Mouse (Mus musculus): ENCODE results near the gene Grin1. TPM values are rescaled to one million over a fixed set of nuclear protein-coding genes. Genes with fewer than 3 reads are reported as not detected.

The Grin1 gene
- polyA plus RNA-seq, 1 experiment from 2014 or later = 1.4 TPM

- H3K36me3 ChIP-seq (replicated peaks) = peaks cover 99% of the 10 kb centered on the region
Observed at GRCm38 (mm10) chr2:25348162-25348561, 29.2 kb upstream of the Grin1 start.

GRCm38 (mm10) chr2:25338303-25338702 lies 19.3 kb upstream of the Grin1 start:
- Histone ChIP-seq H3K9me3 (no peaks in the 10 kb centered on the region), H3K36me3 (replicated peaks) (peaks cover 92% of the 10 kb centered on the region), H3K4me1 (peaks cover 8% of the 10 kb centered on the region), H3K27ac (replicated peaks) (no peak overlapping the region), H3K4me3 (no peak overlapping the region), H3K27me3 (replicated peaks; ENCODE audit: low read depth, poor library complexity, severe bottlenecking) (no peaks in the 10 kb centered on the region)
- no peak for DNase-seq (ENCODE audit: low spot score)
- 95% methylated on average over 6 of the region's 6 CpGs for WGBS

More at GRCm38 (mm10) chr2:25348162-25348561, 29.2 kb upstream of the Grin1 start:
- WGBS = 92% methylated on average over 7 of the region's 7 CpGs
- Histone ChIP-seq H3K4me1 (no peaks in the 10 kb centered on the region), H3K9me3 (no peaks in the 10 kb centered on the region), H3K27me3 (replicated peaks; ENCODE audit: low read depth, poor library complexity, severe bottlenecking) (no peaks in the 10 kb centered on the region), H3K27ac (replicated peaks) (no peak overlapping the region), H3K4me3 (no peak overlapping the region)
- DNase-seq (ENCODE audit: low spot score) = no peak

- WGBS = 74% methylated on average over 2 of the region's 2 CpGs
- DNase-seq (ENCODE audit: low spot score) = no peak
- Histone ChIP-seq H3K9me3 (no peaks in the 10 kb centered on the region), H3K36me3 (replicated peaks) (peaks cover 50% of the 10 kb centered on the region), H3K27ac (replicated peaks) (no peak overlapping the region), H3K4me3 (peak overlapping the region; percentile 93), H3K27me3 (replicated peaks; ENCODE audit: low read depth, poor library complexity, severe bottlenecking) (no peaks in the 10 kb centered on the region), H3K4me1 (peaks cover 19% of the 10 kb centered on the region)
Observed at GRCm38 (mm10) chr2:25333569-25333968, 14.6 kb upstream of the Grin1 start.

GRCm38 (mm10) chr2:25332286-25333160 lies 13.5 kb upstream of the Grin1 start, which contains the start of gene Man1b1:
Gene Man1b1 (plus strand): TSS chr2:25332338.
- Histone ChIP-seq H3K27me3 (replicated peaks; ENCODE audit: low read depth, poor library complexity, severe bottlenecking) (no peaks in the 10 kb centered on the region), H3K9me3 (no peaks in the 10 kb centered on the region), H3K4me1 (peaks cover 19% of the 10 kb centered on the region), H3K36me3 (replicated peaks) (peaks cover 40% of the 10 kb centered on the region), H3K4me3 (peak within 1 kb of the TSS; percentile 93), H3K27ac (replicated peaks) (peak within 1 kb of the TSS; percentile 95)
- whole genome bisulfite sequencing = under 1% methylated on average over 78 of the region's 78 CpGs
- peak; percentile 99 for DNase-seq (ENCODE audit: low spot score)

GRCm38 (mm10) chr2:25331470-25331869 lies 12.5 kb upstream of the Grin1 start:
- no peak overlapping the region for H3K27ac ChIP-seq (replicated peaks)
- no peak for DNase-seq (ENCODE audit: low spot score)
- WGBS = 67% methylated on average over 9 of the region's 9 CpGs
- peaks cover 19% of the 10 kb centered on the region for H3K4me1 ChIP-seq
- peaks cover 29% of the 10 kb centered on the region for H3K36me3 ChIP-seq (replicated peaks)
- no peaks in the 10 kb centered on the region for H3K9me3 ChIP-seq
- no peaks in the 10 kb centered on the region for H3K27me3 ChIP-seq (replicated peaks; ENCODE audit: low read depth, poor library complexity, severe bottlenecking)
- peak overlapping the region; percentile 93 for H3K4me3 ChIP-seq

- WGBS = 38% methylated on average over 7 of the region's 7 CpGs
- Histone ChIP-seq H3K27me3 (replicated peaks; ENCODE audit: low read depth, poor library complexity, severe bottlenecking) (no peaks in the 10 kb centered on the region), H3K4me1 (peaks cover 13% of the 10 kb centered on the region), H3K9me3 (no peaks in the 10 kb centered on the region), H3K4me3 (no peak overlapping the region), H3K36me3 (replicated peaks) (no peaks in the 10 kb centered on the region), H3K27ac (replicated peaks) (no peak overlapping the region)
- DNase-seq (ENCODE audit: low spot score) = peak; percentile 32
Observed at GRCm38 (mm10) chr2:25328440-25328839, 9.5 kb upstream of the Grin1 start.

GRCm38 (mm10) chr2:25326036-25326435 lies 7.0 kb upstream of the Grin1 start:
- Histone ChIP-seq H3K4me3 (no peak overlapping the region), H3K36me3 (replicated peaks) (no peaks in the 10 kb centered on the region), H3K27ac (replicated peaks) (no peak overlapping the region), H3K9me3 (no peaks in the 10 kb centered on the region), H3K4me1 (no peaks in the 10 kb centered on the region), H3K27me3 (replicated peaks; ENCODE audit: low read depth, poor library complexity, severe bottlenecking) (peaks cover 7% of the 10 kb centered on the region)
- 82% methylated on average over 2 of the region's 2 CpGs for WGBS
- DNase-seq (ENCODE audit: low spot score) = no peak

GRCm38 (mm10) chr2:25320084-25320483 lies 1.1 kb upstream of the Grin1 start:
- Histone ChIP-seq H3K27ac (replicated peaks) (no peak overlapping the region), H3K27me3 (replicated peaks; ENCODE audit: low read depth, poor library complexity, severe bottlenecking) (peaks cover 67% of the 10 kb centered on the region), H3K36me3 (replicated peaks) (no peaks in the 10 kb centered on the region), H3K4me1 (peaks cover 9% of the 10 kb centered on the region), H3K4me3 (no peak overlapping the region), H3K9me3 (no peaks in the 10 kb centered on the region)
- DNase-seq (ENCODE audit: low spot score) = no peak
- 50% methylated on average over 2 of the region's 2 CpGs for WGBS

- Histone ChIP-seq H3K4me3 (peak overlapping the region; percentile 53), H3K36me3 (replicated peaks) (no peaks in the 10 kb centered on the region), H3K27ac (replicated peaks) (no peak overlapping the region), H3K27me3 (replicated peaks; ENCODE audit: low read depth, poor library complexity, severe bottlenecking) (peaks cover 84% of the 10 kb centered on the region), H3K9me3 (no peaks in the 10 kb centered on the region), H3K4me1 (peaks cover 9% of the 10 kb centered on the region)
- no peak for DNase-seq (ENCODE audit: low spot score)
- 7% methylated on average over 31 of the region's 31 CpGs for WGBS
Observed at GRCm38 (mm10) chr2:25318119-25318966, 644 bp downstream of the Grin1 start.

GRCm38 (mm10) chr2:25311491-25311891 lies 7.5 kb downstream of the Grin1 start:
- peaks cover 99% of the 10 kb centered on the region for H3K27me3 ChIP-seq (replicated peaks; ENCODE audit: low read depth, poor library complexity, severe bottlenecking)
- H3K9me3 ChIP-seq = no peaks in the 10 kb centered on the region
- H3K36me3 ChIP-seq (replicated peaks) = no peaks in the 10 kb centered on the region
- no peak overlapping the region for H3K4me3 ChIP-seq
- 4% methylated on average over 11 of the region's 11 CpGs for WGBS
- H3K4me1 ChIP-seq = 0 out of 2 replicates have a peak, but pooled peaks cover 8% of the 10 kb centered on the region
- no peak for DNase-seq (ENCODE audit: low spot score)
- no peak overlapping the region for H3K27ac ChIP-seq (replicated peaks)

- WGBS = 2% methylated on average over 22 of the region's 22 CpGs
- DNase-seq (ENCODE audit: low spot score) = no peak
- no peak overlapping the region for H3K27ac ChIP-seq (replicated peaks)
Observed at GRCm38 (mm10) chr2:25310969-25311368, 8.0 kb downstream of the Grin1 start.

GRCm38 (mm10) chr2:25310180-25310579 lies 8.8 kb downstream of the Grin1 start:
- H3K4me3 ChIP-seq = no peak overlapping the region
- no peaks in the 10 kb centered on the region for H3K36me3 ChIP-seq (replicated peaks)
- peaks cover 12% of the 10 kb centered on the region for H3K4me1 ChIP-seq
- H3K27ac ChIP-seq (replicated peaks) = no peak overlapping the region
- no peak for DNase-seq (ENCODE audit: low spot score)
- WGBS = 56% methylated on average over 10 of the region's 10 CpGs
- no peaks in the 10 kb centered on the region for H3K9me3 ChIP-seq
- H3K27me3 ChIP-seq (replicated peaks; ENCODE audit: low read depth, poor library complexity, severe bottlenecking) = peaks cover 99% of the 10 kb centered on the region

More at GRCm38 (mm10) chr2:25310969-25311368, 8.0 kb downstream of the Grin1 start:
- Histone ChIP-seq H3K9me3 (no peaks in the 10 kb centered on the region), H3K36me3 (replicated peaks) (no peaks in the 10 kb centered on the region), H3K4me3 (peak overlapping the region; percentile 11; the same call in 1 of the 2 replicates), H3K27me3 (replicated peaks; ENCODE audit: low read depth, poor library complexity, severe bottlenecking) (peaks cover 99% of the 10 kb centered on the region), H3K4me1 (0 out of 2 replicates have a peak, but pooled peaks cover 8% of the 10 kb centered on the region)
